Mouse (Mus musculus): ENCODE data around the gene S100a3. TPM values are rescaled to one million over a fixed set of nuclear protein-coding genes. Genes with fewer than 3 reads are reported as not detected.

S100a3 gene
- polyA plus RNA-seq, 1 experiment from 2014 or later: 35.0 TPM

Other genes with a start within 250 kb of the S100a3 start
- gene Slc27a3, start 170.6 kb upstream of the S100a3 start, polyA plus RNA-seq (2015; fragmentation: Nextera tagmentation; extraction: Ambion mirVana): 32.1 and 34.6 TPM in 2 replicates
- gene Ints3, start 127.0 kb upstream of the S100a3 start, polyA plus RNA-seq (2015; fragmentation: Nextera tagmentation; extraction: Ambion mirVana): 27.6 and 28.5 TPM in 2 replicates
- gene Npr1, start 94.7 kb upstream of the S100a3 start, polyA plus RNA-seq (2015; fragmentation: Nextera tagmentation; extraction: Ambion mirVana): 5.9 and 6.2 TPM in 2 replicates
- 182 and 183 TPM in 2 replicates for gene Ilf2, start 84.5 kb upstream of the S100a3 start, polyA plus RNA-seq (2015; fragmentation: Nextera tagmentation; extraction: Ambion mirVana)
- gene Snapin, start 69.5 kb upstream of the S100a3 start, polyA plus RNA-seq (2015; fragmentation: Nextera tagmentation; extraction: Ambion mirVana): 95.4 and 104 TPM in 2 replicates
- gene Chtop, start 51.1 kb upstream of the S100a3 start, polyA plus RNA-seq (2015; fragmentation: Nextera tagmentation; extraction: Ambion mirVana): 155 and 159 TPM in 2 replicates
- 52.3 and 63.7 TPM in 2 replicates for gene S100a1, start 46.2 kb upstream of the S100a3 start, polyA plus RNA-seq (2015; fragmentation: Nextera tagmentation; extraction: Ambion mirVana)
- gene S100a13, start 46.1 kb upstream of the S100a3 start, polyA plus RNA-seq (2015; fragmentation: Nextera tagmentation; extraction: Ambion mirVana): 45.9 and 51.8 TPM in 2 replicates
- 134 and 141 TPM in 2 replicates for gene S100a14, start 33.7 kb upstream of the S100a3 start, polyA plus RNA-seq (2015; fragmentation: Nextera tagmentation; extraction: Ambion mirVana)
- 321 and 322 TPM in 2 replicates for gene S100a16, start 23.3 kb upstream of the S100a3 start, polyA plus RNA-seq (2015; fragmentation: Nextera tagmentation; extraction: Ambion mirVana)
- gene S100a2, start 29.7 kb downstream of the S100a3 start, polyA plus RNA-seq (2015; fragmentation: Nextera tagmentation; extraction: Ambion mirVana): not detected in 2 replicates
- not detected in 2 replicates for gene Gm42674, start 41.3 kb downstream of the S100a3 start, polyA plus RNA-seq (2015; fragmentation: Nextera tagmentation; extraction: Ambion mirVana)
- 24.9 and 31.5 TPM in 2 replicates for gene S100a4, start 43.2 kb downstream of the S100a3 start, polyA plus RNA-seq (2015; fragmentation: Nextera tagmentation; extraction: Ambion mirVana)
- 2.8 and 3.1 TPM in 2 replicates for gene S100a5, start 47.9 kb downstream of the S100a3 start, polyA plus RNA-seq (2015; fragmentation: Nextera tagmentation; extraction: Ambion mirVana)
- gene S100a6, start 52.3 kb downstream of the S100a3 start, polyA plus RNA-seq (2015; fragmentation: Nextera tagmentation; extraction: Ambion mirVana): 449 and 474 TPM in 2 replicates
- gene S100a7a, start 93.4 kb downstream of the S100a3 start, polyA plus RNA-seq (2015; fragmentation: Nextera tagmentation; extraction: Ambion mirVana): 6.0 and 8.7 TPM in 2 replicates
- 35.0 and 35.3 TPM in 2 replicates for gene S100a8, start 108.4 kb downstream of the S100a3 start, polyA plus RNA-seq (2015; fragmentation: Nextera tagmentation; extraction: Ambion mirVana)
- gene S100a9, start 135.1 kb downstream of the S100a3 start, polyA plus RNA-seq (2015; fragmentation: Nextera tagmentation; extraction: Ambion mirVana): 22.1 TPM in 2 replicates
- gene Pglyrp4, start 166.3 kb downstream of the S100a3 start, polyA plus RNA-seq (2015; fragmentation: Nextera tagmentation; extraction: Ambion mirVana): 0.25 and 0.41 TPM in 2 replicates
- not detected in 2 replicates for gene Gm5849, start 217.3 kb downstream of the S100a3 start, polyA plus RNA-seq (2015; fragmentation: Nextera tagmentation; extraction: Ambion mirVana)